Mouse (Mus musculus): ENCODE measurements at regions not wholly inside any gene's neighbourhood (a gene's known extent, or its start where the extent isn't known, plus 50 kb on each side); places are given as distances from the start of the nearest gene placed in this dataset.

GRCm38 (mm10) chr15:62083347-62083746, 1160.5 kb upstream of the A1bg start:
- DNase-seq, result no peak

DNA sequence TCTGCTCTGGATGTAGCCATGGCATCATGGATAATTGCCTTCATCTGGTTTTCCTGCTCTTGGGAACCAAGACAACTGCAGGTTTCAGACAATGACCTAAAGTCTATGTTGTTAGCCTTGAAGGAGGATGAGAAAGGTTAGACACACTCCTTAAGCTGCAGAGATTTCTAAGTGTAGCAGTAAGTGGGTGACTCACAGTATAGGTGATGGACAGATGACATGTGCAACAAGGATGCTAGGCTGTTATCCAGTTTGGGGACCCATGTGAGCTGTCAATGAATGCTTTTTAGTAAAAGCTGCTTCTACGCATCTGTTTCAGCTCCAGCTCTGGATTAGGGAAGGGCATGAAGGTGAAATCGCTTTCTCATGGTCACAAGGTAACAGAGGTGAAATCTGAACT, 1159.7 kb upstream of the A1bg start:
- DNase-seq, result no peak

DNA sequence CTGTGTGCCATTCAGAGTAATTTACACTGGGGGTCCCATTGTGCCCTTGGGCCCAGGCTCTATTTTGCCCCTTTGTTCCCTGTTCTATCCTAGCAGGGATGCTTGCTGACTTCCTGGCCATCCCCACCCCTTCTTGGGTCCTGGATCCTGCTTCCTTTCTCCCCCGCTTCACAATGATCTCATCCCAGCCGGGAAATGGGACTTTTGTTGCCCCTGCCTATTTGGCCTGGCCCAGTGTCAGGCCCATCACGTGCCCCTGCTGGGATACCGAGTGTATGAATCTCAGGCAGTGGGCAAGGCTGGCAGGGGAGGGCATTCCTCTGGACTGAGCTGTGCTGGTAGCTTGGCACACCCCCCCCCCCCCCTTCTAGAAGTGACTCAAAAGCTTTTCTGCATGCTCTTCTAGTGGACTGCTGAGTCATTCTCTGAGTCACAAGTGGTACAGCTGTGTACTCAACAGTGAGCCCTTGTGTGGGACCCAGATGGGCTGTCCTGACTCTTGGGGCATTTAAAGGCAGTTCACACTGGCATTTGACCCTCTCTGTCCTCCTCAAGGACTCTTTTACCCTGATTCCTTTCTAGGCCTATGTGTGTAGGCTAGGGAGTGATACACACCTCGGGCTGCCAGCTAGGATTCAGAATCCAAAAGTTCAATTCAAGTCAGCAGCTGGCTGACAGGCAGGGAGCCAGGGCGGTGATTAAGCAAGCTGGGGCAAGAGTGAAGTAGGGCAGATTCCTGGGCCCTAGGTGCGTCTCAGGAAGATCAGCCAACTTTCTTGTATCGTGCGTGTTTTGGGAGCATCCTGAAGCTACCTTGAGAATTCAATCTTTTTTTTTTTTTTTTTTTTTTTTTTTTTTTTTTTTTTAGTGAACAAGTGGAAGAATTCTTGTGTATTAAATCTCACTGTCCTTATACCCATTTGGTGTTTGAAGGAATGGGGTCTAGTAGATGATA, 1156.6 kb upstream of the A1bg start:
- DNase-seq, result peak; percentile 76

DNA sequence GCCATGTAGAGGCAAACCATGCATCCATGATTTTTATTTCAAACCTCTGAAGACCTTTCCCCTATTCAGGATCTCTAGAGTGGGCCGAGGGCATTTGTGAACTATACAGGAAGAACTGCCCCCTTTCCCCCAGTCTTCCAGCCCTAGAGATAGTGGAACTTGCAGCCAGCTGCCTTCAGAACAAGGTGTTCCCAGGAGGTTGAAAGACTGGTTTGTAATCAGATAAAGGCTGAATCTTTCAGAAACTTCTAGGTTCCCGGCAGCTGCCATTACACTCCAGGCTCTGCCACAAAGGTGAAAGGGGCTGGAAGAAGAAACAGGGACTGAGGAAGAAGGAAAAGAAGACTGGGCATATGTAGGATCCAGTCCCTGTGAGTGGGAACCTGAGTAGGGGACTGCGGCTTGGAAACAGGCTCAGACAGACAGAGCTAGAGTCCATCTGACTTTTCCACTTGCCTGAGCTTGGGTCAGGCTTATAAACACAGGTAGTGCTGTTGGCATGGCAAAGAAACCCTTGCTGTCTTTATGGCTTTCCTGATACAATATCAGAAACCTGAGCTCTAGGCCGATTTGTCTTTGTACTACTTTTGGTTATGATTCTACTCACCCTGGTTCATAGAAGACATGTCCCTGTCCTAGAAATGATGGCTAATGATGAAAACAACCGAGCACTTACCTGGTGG, 1153.9 kb upstream of the A1bg start:
- no peak for DNase-seq

- DNase-seq, result no peak
These were observed 1151.9 kb upstream of the A1bg start for GRCm38 (mm10) chr15:62074735-62075134.

- no peak for DNase-seq
These were observed 1150.8 kb upstream of the A1bg start for GRCm38 (mm10) chr15:62073595-62073994.

DNA sequence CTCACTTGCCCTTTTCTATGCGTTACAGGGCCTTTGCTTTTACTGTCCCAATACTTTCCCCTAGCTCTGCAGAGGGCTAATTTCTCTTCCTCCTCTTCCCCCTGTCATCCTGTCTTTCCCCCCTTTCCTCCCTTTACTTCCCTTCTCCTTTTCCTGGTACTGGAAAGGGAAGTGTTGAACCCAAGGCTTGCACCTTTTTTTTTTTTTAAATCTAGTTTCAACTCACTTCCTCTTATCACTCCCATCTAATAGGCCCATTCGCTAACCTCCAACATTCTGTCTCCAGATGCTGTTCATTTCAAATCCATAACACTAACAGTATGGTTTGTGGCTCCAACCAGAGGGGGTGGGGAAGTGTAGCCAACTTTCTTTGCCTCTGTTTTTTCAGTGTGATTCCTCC, 1148.5 kb upstream of the A1bg start:
- no peak for DNase-seq

DNA sequence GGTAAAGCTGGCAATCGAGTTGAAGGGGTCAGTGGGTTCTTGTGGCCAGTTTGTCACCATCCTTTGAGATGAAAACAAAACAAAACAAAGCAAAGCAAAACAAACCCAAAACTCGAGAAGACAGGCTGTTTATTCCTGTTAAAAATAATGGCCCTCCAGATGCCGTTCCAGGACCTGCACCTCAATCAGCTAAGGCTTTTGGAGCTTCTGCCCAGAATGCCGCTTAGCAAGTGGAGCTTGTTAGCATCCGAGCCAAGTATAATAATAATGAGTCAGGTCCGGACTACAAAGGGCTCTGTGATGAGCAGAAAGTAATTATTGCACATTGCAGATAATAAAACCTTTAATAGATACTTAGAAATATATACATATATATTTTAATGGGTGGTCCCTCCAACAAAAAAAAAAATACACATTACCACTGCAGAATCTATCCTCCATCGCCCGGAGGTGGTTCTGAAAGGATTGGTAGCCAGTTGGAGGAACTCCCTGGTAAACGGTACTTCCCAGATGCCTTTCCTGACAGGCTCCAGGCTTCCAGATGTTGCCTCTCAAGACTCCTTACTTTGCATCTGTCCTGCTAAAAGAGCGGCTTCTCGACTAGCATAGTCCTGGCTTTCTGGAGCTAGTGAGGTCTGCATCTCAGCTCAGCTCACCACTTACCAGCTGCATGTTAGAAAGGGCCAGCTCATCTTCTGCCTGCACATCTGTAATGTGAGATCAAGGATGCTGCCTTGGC, 1145.8 kb upstream of the A1bg start:
- no peak for DNase-seq

GRCm38 (mm10) chr15:62064399-62064798, 1141.6 kb upstream of the A1bg start:
- no peak for DNase-seq

DNA sequence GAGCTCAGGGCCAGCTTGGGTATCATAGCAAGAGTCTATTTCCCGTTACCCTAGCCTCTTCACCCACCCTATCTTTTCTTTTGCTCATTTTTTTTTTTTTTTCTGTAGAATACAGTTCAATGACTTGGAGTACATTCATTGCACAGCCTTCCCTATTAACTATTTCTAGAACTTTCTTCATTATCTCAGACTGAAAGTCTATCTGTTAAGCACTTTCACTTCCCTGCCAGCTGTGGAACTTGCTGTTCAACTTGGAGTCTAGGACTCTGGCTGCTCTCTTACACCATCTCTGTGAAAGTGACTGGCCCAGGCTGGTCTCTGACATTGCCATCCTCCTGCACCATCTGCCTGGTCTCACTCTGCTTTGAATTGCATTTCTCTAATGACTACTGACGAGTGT, 1134.6 kb upstream of the A1bg start:
- DNase-seq, result no peak

DNA sequence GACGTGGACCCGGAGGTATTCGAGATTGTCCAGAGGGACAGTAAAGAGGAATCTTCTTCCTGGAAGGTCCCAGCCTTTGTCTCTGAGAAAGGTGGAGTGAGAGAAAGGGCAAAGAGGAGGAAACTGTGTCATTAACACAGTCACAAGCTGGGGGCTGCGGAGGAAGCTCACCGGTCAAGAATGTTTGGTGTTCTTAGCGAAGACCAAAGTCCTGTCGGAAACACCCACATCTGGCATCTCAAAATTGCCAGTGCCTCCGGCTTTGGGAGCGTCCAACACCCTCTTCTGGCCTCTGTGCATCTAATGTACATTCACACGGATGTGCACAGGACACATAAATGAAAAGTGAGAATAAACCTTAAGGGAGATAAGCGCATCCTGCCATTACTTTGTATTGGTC, 1134.1 kb upstream of the A1bg start:
- DNase-seq, result no peak

GRCm38 (mm10) chr15:62056401-62056800, 1133.6 kb upstream of the A1bg start:
- DNase-seq, result peak; percentile 26

GRCm38 (mm10) chr15:62055011-62055410, 1132.2 kb upstream of the A1bg start:
- DNase-seq, result no peak

- DNase-seq, result no peak
These were observed 1130.8 kb upstream of the A1bg start for GRCm38 (mm10) chr15:62053420-62054239.

DNA sequence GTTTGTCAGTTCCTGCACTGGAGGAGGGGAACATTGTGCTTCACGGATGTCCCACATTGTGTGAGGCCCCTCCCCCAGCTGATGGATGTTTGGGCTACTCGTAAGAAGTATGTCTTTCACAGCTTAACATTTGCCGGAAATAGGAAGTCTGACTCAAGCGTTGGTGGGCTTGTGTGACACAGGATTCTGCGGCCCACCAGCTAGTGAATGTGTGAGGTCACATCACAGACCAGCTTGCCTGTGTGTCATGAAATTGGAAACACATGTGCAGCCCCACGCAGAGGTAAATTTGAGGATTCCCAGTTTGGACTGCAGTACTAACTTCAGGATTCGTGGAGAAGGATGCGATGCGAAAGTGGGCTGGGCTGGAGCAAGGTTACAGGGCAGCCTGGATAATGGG, 1126.6 kb upstream of the A1bg start:
- no peak for DNase-seq

- DNase-seq, result no peak
These were observed 1126.2 kb upstream of the A1bg start for GRCm38 (mm10) chr15:62048981-62049380.

- no peak for DNase-seq
These were observed 1123.5 kb upstream of the A1bg start for GRCm38 (mm10) chr15:62046276-62046675.

DNA sequence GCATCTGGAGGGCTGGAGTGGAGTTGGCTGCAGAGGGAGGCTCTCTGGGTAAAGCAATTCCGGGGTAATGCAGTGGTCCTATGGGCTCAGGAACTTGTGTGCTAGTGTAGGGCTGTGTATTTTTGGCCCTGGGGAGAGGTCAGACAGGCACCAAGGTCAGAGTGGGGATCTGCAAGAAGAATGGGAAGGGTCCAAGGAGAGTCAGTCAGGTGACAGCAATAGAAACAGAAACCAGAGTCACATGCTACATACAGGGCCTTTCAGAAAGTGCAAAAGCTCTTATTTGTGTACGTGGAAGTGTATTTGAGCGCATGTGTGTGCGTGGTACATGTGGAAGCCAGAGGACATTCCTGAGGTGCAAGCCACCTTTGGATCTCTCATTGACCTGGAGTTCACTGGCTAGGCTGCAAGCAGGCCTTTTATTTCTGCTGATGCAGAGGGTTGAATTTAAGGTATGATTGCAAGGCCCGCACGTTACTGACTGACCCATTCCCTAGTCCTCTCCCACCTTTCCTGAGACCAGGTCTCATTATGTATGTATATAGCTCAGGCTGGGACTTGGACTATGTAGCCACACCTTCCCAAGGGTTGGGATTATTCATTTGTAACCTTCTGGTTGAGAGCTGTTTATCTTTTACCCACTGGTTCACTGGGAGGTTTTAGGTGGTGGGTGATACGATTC, 1122.0 kb upstream of the A1bg start:
- DNase-seq, result no peak

DNA sequence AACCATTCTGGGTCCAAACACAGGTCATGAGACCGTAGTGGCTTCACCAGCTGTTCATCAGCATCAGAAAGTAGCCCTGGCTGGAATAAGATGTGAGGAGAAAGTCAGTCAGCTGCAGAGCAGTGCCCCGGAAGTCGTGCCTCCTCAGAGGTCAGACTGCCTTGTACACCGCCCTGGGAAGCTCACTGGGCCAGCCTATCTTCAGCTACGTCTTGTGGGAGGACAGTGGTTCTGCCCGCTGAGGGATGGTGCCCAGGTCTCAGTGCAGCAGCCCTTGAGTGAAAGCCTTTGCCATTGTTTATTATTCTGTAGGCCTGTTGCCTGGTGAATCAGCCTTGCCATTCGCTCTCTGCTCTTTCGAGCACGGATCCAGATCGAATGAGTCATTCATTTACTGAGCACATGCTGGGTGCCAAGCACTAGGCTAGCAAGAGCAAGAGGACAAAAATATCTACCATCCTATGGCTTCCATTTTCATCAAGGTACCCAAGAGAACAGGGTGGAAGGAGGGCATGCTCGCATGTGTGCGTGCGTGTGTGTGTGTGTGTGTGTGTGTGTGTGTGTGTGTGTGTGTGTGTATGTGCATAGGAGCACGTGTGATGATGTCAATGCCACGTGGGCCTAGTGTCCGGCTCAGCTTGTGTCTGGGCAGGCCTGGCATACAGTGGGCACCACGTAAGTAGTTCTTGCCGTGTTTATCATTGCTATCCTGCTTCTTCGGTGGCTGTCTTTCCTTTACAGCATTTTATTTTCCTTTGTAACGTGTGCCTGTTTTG, 1121.0 kb upstream of the A1bg start:
- no peak for DNase-seq

- no peak for DNase-seq
These were observed 1120.2 kb upstream of the A1bg start for GRCm38 (mm10) chr15:62042924-62043504.
